Mouse (Mus musculus): ENCODE data around the gene Olfr287. TPM values are rescaled to one million over a fixed set of nuclear protein-coding genes. Genes with fewer than 3 reads are reported as not detected.

Gene Olfr287
- not detected for total RNA-seq (2021)

DNA sequence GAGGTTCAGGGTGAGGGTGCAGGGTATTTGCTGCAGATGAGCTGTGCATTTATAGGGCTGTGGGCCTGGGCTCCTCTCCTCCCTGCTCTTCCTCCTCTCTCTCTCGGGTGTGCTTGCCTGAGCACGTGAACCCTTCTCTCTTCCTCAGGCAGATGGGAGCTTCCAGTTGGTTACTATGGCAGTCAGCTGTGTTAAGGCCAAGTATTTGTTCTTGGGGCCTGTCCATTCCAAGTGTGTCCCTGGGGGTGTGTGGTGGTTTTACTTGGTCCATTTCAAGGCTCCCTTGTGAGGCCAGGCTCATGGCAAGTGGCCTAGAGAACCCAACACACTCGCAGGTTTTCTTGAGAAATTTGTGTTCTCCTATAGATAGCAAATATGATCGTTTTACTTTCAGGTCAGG, at the start of gene Olfr287, which contains the start of gene Gm44579:
TSS of gene Olfr287 (minus strand) at position 180 of the 400 bp plus-strand sequence.
TSS of gene Gm44579 (minus strand) at position 101 of the 400 bp plus-strand sequence.
- no peak for DNase-seq

DNA sequence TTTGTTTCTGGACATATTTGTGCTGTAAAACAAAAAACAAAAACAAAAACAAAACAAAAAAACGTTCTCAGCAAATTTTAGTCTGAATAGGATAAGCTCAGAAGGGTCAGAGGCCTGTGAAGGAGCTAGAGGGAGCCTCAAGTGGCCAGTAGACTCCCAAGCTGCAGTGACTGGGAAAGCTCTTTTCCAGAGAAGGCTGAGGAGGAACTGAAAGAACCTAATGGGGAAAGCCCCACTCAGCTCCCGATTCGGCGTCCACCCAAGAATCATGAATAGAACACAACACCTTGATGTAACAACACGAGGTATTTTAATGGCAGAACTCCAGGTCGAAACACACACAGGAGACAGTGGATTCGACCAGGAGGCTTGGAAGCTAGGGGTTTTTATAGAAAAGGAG, 36.9 kb upstream of the Olfr287 start:
- DNase-seq: no peak

DNA sequence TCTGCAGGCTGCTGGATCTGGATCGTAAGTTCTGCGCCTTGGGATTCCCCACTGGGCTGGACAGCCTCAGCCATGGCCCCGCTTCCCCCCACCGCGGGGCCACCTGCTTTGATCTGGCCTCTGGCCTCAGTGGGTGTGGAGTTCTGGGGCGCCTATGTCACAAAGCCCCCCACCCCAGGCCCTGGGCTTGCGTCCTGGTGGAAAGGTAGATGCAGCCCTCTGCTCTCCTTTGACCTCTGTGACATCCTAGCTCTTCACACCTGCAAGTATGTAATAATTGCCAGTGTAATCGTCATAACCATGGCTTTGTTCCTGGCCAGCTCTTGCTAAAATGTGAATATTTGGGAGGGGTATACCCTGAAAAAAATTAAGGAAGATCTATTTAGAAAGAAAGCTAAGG, 36.3 kb upstream of the Olfr287 start, which contains the start of gene H1fnt:
TSS of gene H1fnt (minus strand) at position 101 of the 400 bp plus-strand sequence.
- DNase-seq: no peak

DNA sequence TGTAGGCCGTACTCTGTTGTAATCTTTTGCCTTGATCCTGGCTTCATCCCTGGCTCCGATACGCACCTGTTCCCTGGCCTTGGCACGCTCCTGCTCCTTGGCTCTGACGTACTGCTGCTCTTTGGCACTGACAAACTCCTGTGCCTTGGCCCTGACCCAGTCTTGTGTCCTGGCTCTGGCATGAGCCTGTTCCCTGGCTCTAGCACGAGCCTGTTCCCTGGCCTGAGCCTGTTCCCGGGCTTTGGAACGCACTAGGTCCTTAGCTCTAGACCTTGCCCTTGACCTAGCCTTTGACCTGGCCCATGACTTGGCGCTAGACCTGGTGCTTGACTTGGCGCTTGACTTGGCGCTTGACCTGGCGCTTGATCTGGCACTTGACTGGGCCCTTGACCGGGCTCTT, 35.4 kb upstream of the Olfr287 start:
- no peak for DNase-seq

DNA sequence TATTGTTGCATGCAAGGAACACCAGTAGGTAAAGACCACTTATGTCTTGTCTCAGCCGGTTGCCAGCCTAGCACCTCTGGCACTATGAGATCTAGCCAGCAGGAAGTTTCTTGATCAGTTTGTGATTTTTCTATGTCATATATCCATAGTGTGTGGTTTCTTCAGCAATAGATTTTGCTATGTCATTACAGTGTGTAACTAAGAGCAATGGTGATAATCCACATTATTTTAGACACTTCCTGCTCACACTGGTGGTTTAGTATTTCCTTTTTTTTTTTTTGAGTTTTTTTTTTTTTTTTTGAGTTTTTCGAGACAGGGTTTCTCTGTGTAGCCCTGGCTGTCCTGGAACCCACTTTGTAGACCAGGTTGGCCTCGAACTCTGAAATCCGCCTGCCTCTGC, 14.6 kb upstream of the Olfr287 start:
- DNase-seq: no peak

- DNase-seq: no peak
These were observed 13.5 kb upstream of the Olfr287 start, which contains the start of gene Olfr286 for GRCm38 (mm10) chr15:98234350-98234749. TSS of gene Olfr286 (minus strand) at chr15:98234450.

GRCm38 (mm10) chr15:98226096-98226495, 5.2 kb upstream of the Olfr287 start:
- no peak for DNase-seq

DNA sequence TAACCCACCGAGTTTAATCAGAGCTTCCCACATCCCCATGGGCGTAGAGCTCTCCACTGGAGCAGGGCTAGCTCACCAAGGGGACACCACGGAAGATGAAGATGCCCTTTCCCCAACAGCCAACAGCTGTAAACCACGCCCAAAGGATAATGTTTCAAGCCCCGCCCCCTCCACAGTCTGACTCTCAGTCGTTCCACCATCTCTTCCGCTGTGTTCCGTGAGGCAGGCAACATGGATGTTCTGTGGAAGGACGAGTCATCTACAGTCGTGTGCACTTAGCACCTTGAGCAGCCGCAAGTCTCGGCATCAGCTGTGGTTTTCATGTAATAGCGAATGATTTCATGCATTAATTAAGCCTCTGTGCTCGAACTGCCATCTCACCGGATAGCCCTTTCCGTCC, 4.8 kb upstream of the Olfr287 start:
- DNase-seq: no peak

DNA sequence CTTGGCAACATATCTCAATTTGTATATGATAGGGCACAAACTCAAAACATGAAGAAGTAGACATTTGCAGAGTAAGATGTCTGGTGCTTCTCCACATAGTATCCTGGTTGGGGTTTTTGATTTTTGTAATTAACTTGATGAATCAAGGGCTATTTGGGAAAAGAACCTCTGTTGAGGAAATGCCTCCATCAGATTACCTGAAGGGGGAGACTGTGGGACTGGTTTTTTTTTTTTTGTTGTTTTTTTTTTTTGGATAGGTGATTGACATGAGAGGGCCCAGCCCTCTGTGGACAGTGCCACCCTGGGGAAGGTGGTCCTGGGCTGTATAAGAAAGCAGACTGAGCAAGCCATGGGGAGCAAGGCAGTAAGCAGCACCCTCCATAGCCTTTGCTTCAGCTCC, 1.5 kb upstream of the Olfr287 start:
- DNase-seq: no peak

DNA sequence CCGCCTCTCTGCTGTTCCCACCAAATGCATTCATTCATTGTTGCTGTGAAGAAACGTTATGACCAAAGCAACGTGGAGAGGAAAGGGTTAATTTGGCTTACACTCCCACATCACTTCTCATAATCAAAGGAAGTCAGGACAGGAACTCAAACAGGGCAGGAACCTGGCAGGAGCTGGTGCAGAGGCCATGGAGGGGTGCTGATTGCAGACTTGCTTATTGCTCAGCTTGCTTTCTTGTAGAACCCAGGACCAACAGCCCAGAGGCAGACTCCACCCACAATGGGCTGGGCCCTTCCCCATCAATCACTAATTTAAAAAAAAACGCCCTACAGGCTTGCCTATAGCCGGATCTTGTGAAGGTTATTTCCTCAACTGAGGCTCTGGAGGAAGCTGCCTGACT, 6.7 kb downstream of the Olfr287 start:
- no peak for DNase-seq

- no peak for DNase-seq
These were observed 7.5 kb downstream of the Olfr287 start for GRCm38 (mm10) chr15:98213336-98213870.

DNA sequence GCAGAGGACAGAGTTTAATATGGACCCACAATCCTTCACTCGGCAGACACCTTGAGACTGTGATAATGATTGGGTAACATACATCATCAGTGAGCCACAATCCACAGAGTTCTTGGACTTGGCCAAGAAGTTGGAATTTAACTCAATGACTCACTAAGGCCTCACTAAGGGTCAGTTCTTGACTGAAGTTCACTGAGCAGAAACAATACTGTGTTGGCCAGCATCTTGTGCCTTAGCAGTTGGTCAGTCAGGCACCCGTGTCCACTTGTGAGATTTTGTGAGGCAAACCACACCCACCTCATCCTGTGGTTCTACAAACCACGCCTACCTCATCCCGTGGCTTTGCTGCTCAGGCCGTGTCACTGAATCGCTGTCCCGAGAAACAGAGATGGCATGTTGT, 11.2 kb downstream of the Olfr287 start:
- DNase-seq: no peak

DNA sequence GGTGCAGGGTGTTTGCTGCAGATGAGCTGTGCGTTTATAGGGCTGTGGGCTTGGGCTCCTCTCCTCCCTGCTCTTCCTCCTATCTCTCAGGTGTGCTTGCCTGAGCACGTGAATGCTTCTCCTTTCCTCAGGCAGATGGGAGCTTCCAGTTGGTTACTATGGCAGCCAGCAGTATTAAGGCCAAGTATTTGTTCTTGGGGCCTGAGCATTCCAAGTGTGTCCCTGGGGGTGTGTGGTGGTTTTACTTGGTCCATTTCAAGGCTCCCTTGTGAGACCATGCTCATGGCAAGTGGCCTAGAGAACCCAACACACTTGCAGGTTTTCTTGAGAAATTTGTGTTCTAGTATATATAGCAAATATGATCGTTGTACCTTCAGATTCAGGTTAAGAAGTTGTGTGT, 25.4 kb downstream of the Olfr287 start, which contains the start of gene Olfr288:
TSS of gene Olfr288 (minus strand) at position 101 of the 400 bp plus-strand sequence.
- no peak for DNase-seq

- no peak for DNase-seq
These were observed 36.4 kb downstream of the Olfr287 start for GRCm38 (mm10) chr15:98184456-98184855.

GRCm38 (mm10) chr15:98181856-98182570, 38.8 kb downstream of the Olfr287 start:
- peak; percentile 12 for DNase-seq

DNA sequence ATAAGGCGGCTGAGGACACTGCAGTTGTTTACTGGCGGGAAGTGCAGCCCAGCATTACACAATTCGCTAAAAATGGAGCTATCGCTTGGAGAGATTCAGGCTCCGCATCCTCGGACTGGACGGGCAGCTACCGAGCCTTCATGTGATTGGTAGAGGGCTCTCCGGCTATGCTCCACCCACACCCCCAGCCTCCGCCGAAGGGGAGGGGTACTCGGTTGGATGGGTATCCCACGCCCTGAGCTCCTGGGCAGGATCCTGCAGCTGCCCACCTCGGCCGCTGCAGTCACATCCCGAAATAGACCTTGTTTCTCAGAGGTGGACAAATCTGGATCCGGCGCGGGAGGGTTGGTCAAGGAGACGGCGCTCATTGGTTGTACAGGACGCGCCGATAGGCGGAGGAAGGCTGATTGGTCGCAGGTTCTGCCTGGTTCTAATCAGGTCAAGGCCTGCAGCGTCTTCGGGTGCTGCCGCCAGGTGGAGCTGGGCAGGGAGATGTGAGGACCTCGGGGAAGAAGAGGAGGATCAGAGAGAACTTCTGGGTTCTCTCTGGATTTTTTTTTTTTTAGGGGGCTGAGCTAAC, 39.6 kb downstream of the Olfr287 start:
- peak; percentile 96 for DNase-seq

DNA sequence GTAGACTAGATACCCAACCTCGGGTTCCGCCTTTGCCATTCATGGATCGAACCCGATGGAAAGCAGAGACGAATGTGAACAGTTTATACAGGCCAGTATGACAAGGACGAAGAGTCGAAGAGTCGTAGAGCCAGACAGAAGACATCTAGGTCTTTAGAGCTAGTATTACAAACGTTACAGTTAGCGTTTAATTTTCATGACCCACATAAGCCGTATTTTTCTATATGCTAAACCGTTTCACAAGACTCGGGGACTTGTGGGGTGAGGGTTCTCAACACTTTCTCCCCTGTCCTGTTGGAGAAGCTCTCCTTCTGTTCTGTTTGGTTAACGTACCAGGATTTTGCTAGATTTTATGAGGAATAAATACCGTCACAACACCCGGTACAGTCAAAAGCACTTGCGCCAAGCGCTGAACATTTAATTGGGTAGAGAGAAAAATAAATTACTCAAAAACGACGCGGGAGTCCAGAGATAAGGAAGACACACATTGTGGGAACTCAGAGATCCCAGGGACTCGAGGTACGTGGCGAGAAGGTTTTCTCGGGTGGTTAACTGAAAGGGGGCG, 40.2 kb downstream of the Olfr287 start:
- no peak for DNase-seq

GRCm38 (mm10) chr15:98177320-98177719, 43.5 kb downstream of the Olfr287 start:
- no peak for DNase-seq

DNA sequence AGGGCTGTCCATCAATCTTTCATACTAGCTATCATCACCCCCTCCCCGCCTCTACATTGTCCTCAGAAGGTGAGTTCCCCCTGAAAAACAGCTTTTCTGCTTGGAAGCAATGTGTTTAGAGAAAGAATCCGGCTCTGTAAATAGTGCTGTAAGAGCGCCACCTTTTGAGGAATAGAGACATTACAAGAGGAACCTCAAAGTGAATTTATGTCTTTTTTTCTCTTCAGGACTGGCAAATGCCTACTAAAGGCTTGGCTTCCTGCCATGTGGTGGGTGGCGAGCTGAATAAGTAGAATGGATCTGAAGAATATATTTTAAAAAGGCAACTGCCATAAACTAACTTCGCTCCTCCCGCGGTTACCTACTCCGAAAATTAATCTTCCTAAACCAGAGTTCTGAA, 47.0 kb downstream of the Olfr287 start:
- DNase-seq: peak; percentile 27

- DNase-seq: no peak
These were observed 48.7 kb downstream of the Olfr287 start for GRCm38 (mm10) chr15:98172113-98172512.

DNA sequence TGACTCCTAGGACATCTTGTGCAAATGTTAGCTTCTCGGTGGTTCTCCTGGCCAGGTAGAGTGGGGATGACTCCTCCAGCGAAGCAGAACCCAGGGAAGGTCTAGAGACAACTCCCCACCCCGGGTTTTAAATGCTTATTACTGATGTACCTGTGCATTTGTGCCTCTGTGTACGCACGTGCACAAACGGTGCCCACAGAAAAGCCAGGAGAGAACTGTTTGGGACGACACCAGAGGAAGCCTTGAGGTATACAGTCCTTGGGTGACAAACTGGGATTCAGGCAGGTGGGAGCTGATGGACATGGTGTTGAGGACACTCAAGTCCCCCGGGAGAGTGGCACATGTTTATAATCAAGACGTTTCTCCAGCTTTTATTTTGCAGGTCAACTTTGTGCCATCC, 49.9 kb downstream of the Olfr287 start:
- no peak for DNase-seq

- DNase-seq: peak; percentile 34
These were observed 50.5 kb downstream of the Olfr287 start for GRCm38 (mm10) chr15:98170365-98170764.

DNA sequence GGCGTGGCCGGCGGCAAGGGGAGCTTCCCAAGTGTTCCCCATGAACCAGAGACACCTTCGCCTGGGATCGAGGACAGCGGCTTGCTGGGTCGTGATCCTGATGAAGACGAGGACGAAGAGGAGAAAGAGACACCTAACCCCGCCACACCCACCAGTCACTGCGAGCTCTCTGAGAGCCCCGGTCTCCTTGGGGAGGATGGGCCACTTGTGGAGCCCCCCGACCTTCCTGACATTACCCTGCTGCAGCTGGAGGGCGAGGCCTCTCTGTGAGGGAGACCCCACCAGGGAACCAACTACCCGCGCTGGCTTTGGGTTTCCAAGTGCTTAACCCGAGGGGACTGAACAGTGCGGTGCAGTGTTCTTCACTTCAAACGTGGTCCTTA, 52.2 kb downstream of the Olfr287 start:
- DNase-seq: no peak

All from heart, postnatal 4 days (tissue).